Mouse (Mus musculus) forebrain, embryonic 12.5 days (tissue): ENCODE results near the gene Xntrpc. TPM values are rescaled to one million over a fixed set of nuclear protein-coding genes. Genes with fewer than 3 reads are reported as not detected.
A peak's percentile ranks its signal among the peaks of the same experiment; 100 is the strongest.
"Not testable (repeated sequence)": the region's sequence is repeated elsewhere in the genome, so short reads cannot be mapped to it uniquely, and the experiment has no call there.

Experiments used
- ATAC-seq: fragments of 200-750 bp; cut with Nextera tagmentation; 2 replicates; pipeline ENCODE4 v1.8.0; 2017; ENCODE audit warnings: moderate TSS enrichment; ENCODE audit not compliant: low FRiP score
- H3K27ac ChIP-seq: fragments of 300-500 bp; sonication (generic); 2 replicates; pipeline ENCODE4 v1.5.1; 2016; ENCODE audit warnings: mild to moderate bottlenecking
- H3K27me3 ChIP-seq: fragments of 300-500 bp; sonication (generic); 2 replicates; pipeline ENCODE4 v1.6.1; 2016; ENCODE audit warnings: mild to moderate bottlenecking
- H3K36me3 ChIP-seq: fragments of 300-500 bp; sonication (generic); replicated peaks from 2 replicates; pipeline ENCODE4 v1.6.1; 2016; ENCODE audit warnings: mild to moderate bottlenecking
- H3K4me1 ChIP-seq: fragments of 300-500 bp; sonication (generic); 2 replicates; pipeline ENCODE4 v1.6.1; 2016
- H3K4me2 ChIP-seq: fragments of 300-500 bp; sonication (generic); 2 replicates; pipeline ENCODE4 v1.6.1; 2016; ENCODE audit warnings: mild to moderate bottlenecking, moderate library complexity
- H3K4me3 ChIP-seq: fragments of 300-500 bp; sonication (generic); replicated peaks from 2 replicates; pipeline ENCODE4 v1.5.1; 2016; ENCODE audit warnings: mild to moderate bottlenecking
- H3K9ac ChIP-seq: fragments of 300-500 bp; sonication (generic); 2 replicates; pipeline ENCODE4 v1.6.1; 2016; ENCODE audit warnings: mild to moderate bottlenecking
- H3K9me3 ChIP-seq: fragments of 300-500 bp; sonication (generic); 2 replicates; pipeline ENCODE4 v1.6.1; 2016
- WGBS: fragments of 180-500 bp; shearing (Covaris S2); methylation state at CpG from one replicate; pipeline ENCODE4 v1.1.7; 2016; 5-methylcytosine and 5-hydroxymethylcytosine counted together
- polyA plus RNA-seq: library from polyadenylated mRNA; unstranded; fragments of >200 nt; fragmentation: Nextera tagmentation; extraction: Ambion mirVana; gene quantifications from 2 replicates; pipeline ENCODE4 v1.2.1, GENCODE M21; 2016

Gene Xntrpc
- polyA plus RNA-seq, 1 experiment from 2014 or later, result 2.9 TPM

DNA sequence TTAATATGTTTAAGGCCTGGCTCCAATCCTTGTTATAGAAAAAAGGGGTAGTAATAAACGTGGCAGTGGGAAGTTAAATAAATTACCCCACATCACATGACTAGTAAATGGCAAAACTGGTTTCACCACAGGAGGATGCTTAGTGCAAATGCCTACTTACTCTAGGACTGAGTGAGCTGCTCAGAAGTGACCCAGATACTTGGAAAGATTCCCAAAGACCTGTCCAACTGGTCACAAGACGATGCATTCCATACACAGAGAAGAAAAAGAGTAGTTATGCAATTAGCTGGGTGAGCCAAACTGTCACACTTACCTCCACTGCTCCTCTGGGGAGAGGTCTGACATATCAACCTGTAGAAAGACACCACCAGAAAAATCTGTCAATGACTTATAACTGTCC lies 23.2 kb upstream of the Xntrpc start:
- Histone ChIP-seq H3K27ac (no peak overlapping the region), H3K27me3 (no peaks in the 10 kb centered on the region), H3K9me3 (no peaks in the 10 kb centered on the region), H3K36me3 (peaks cover 45% of the 10 kb centered on the region), H3K4me1 (no peaks in the 10 kb centered on the region), H3K4me2 (no peak overlapping the region), H3K4me3 (no peak overlapping the region), H3K9ac (no peak overlapping the region)
- ATAC-seq, result no peak
- WGBS, result 92% methylated on average over 2 of the region's 2 CpGs

DNA sequence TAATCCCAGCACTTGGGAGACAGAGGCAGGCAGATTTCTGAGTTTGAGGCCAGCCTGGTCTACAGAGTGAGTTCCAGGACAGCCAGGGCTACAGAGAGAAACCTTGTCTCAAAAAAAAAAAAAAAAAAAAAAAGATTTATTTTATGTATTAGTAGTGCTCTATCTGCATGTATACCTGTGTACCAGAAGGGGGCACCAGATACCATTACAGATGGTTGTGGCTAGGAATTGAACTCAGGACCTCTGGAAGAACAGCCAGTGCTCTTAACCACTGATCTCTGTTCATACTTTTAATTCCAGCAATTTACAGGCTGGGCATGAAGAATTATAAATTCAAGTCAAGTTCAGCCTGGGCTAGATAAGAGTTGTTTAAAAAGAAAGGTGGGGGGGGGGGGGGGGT lies 17.0 kb upstream of the Xntrpc start:
- H3K27me3 ChIP-seq, H3K9me3 ChIP-seq, H3K4me1 ChIP-seq, H3K9ac ChIP-seq, H3K4me2 ChIP-seq, ATAC-seq, H3K4me3 ChIP-seq, H3K27ac ChIP-seq: not testable (repeated sequence)
- H3K36me3 ChIP-seq, result peaks cover 19% of the 10 kb centered on the region

DNA sequence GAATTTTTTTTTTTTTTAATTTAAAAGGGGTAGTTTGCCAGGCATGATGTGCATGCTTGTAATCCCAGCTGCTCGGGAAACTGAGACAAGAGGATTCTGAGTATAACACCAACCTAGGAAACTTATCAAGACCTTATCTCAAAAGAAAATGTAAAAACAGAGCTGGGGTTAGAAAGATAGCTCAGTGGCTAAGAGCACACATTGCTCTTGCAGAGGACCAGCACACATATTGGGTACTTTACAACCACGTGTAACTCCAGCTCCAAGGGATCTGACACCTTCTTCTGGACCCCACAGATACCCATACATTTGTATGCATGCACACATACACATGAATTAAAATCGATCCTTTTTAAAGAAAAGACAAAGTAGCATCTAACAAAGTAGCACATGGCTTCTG lies 4.2 kb upstream of the Xntrpc start:
- H3K4me3 ChIP-seq, result no peak overlapping the region
- H3K4me2 ChIP-seq, result no peak overlapping the region
- H3K9me3 ChIP-seq, result no peaks in the 10 kb centered on the region
- H3K27ac ChIP-seq, result no peak overlapping the region
- no peaks in the 10 kb centered on the region for H3K27me3 ChIP-seq
- ATAC-seq, result no peak
- peaks cover 27% of the 10 kb centered on the region for H3K4me1 ChIP-seq
- no peak overlapping the region for H3K9ac ChIP-seq
- WGBS, result 92% methylated on average over 3 of the region's 3 CpGs
- H3K36me3 ChIP-seq, result peaks cover 25% of the 10 kb centered on the region

DNA sequence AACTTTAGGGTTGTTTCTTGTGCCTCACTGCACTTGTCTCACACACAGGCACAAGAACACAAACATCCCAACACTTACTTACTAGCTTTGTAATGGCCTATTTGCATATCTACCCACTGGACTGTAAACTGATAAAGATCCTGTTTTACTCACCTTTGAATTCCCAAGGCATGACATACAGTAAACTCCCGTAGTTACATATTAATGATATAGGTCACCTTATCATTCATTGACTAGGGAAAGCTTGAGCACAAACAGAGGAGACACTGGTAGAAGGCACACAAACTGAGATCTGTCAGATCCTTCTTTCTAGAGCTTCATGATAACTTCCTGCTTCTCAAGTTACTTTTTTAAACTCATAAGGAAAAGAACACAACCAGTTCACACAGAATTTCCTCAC lies 3.3 kb upstream of the Xntrpc start:
- WGBS, result 78% methylated on average over 1 of the region's 1 CpGs
- H3K9me3 ChIP-seq, result no peaks in the 10 kb centered on the region
- no peak overlapping the region for H3K4me2 ChIP-seq
- no peak for ATAC-seq
- no peaks in the 10 kb centered on the region for H3K27me3 ChIP-seq
- peaks cover 19% of the 10 kb centered on the region for H3K36me3 ChIP-seq
- H3K27ac ChIP-seq, result no peak overlapping the region
- no peak overlapping the region for H3K9ac ChIP-seq
- peaks cover 30% of the 10 kb centered on the region for H3K4me1 ChIP-seq
- H3K4me3 ChIP-seq, result no peak overlapping the region

DNA sequence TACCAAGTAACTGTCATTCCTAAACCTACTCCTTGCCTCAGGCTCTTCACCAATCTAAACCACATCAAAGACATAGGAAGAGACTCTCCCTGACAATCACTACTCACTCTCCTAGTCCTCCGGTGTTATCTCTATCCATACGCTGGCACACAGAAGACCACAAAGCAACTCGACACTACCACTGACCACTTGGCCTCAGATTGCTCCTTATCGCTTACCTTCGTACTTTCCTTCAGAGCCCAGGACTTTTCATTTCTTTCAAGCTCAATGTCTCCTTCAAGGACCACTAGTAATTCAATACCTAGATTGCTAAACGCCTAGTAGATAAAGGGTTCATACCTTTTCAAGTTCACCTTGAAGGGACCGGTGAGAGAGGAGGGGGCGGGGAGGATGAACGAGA lies 1.6 kb upstream of the Xntrpc start:
- Histone ChIP-seq H3K27me3 (no peaks in the 10 kb centered on the region), H3K4me3 (peak overlapping the region; percentile 74), H3K9ac (peak overlapping the region; percentile 80; the same call in 1 of the 2 replicates), H3K27ac (no peak overlapping the region), H3K36me3 (peaks cover 12% of the 10 kb centered on the region; the same call in 1 of the 2 replicates), H3K4me2 (peak overlapping the region; percentile 72), H3K9me3 (no peaks in the 10 kb centered on the region), H3K4me1 (peaks cover 30% of the 10 kb centered on the region)
- 88% methylated on average over 9 of the region's 9 CpGs for WGBS
- no peak for ATAC-seq

DNA sequence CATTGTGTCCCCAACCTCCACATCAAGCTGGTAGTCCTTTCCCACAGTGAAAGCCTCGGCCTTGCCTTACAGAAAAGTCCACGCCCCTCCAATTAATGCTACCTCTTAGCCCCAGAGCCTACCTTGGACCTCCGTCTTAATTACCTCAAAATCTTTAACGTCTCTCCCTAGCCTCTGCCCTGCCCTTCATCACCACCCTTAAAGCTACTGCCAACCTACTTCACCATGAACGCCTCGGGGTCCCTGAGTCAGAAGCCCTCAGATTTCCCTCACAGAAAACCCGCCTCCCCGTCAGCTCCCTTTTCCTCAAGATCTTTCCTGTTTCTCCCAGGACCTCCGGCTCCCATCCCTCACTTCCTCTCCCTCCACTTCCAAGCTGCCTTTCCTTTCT lies 863 bp upstream of the Xntrpc start:
- under 1% methylated on average over 9 of the region's 9 CpGs for WGBS
- no peaks in the 10 kb centered on the region for H3K27me3 ChIP-seq
- H3K4me3 ChIP-seq, result peak overlapping the region; percentile 74
- H3K9me3 ChIP-seq, result no peaks in the 10 kb centered on the region
- H3K36me3 ChIP-seq, result 0 out of 2 replicates have a peak, but pooled peaks cover 5% of the 10 kb centered on the region
- H3K4me2 ChIP-seq, result peak overlapping the region; percentile 72
- H3K9ac ChIP-seq, result peak overlapping the region; percentile 80
- peaks cover 30% of the 10 kb centered on the region for H3K4me1 ChIP-seq
- peak; percentile 54 for ATAC-seq
- H3K27ac ChIP-seq, result peak overlapping the region; percentile 74

DNA sequence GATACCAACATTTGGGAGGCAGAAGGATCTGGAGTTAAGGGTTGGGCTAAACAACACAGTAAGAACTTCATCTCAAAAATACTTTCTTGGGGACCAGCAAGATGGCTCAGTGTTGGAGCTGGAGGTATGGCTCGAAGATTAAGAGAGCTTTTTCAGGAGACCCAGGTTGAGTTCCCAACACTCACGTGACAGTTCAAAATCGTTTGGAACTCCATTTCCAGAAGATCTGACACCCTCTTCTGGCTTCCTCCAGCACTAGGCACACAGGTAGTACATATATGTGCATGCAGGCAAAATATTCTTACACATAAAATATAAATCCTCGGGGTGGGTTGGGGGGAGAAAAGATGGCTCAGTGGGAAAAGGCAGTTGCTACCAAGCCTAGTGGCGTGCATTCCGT lies 850 bp downstream of the Xntrpc start:
- peak overlapping the region; percentile 72 for H3K4me2 ChIP-seq
- H3K4me3 ChIP-seq, result peak overlapping the region; percentile 74
- peaks cover 7% of the 10 kb centered on the region; the same call in 1 of the 2 replicates for H3K36me3 ChIP-seq
- peaks cover 30% of the 10 kb centered on the region for H3K4me1 ChIP-seq
- no peaks in the 10 kb centered on the region for H3K27me3 ChIP-seq
- ATAC-seq, result no peak
- peak overlapping the region; percentile 80 for H3K9ac ChIP-seq
- H3K27ac ChIP-seq, result no peak overlapping the region
- WGBS, result 87% methylated on average over 6 of the region's 6 CpGs
- H3K9me3 ChIP-seq, result no peaks in the 10 kb centered on the region

DNA sequence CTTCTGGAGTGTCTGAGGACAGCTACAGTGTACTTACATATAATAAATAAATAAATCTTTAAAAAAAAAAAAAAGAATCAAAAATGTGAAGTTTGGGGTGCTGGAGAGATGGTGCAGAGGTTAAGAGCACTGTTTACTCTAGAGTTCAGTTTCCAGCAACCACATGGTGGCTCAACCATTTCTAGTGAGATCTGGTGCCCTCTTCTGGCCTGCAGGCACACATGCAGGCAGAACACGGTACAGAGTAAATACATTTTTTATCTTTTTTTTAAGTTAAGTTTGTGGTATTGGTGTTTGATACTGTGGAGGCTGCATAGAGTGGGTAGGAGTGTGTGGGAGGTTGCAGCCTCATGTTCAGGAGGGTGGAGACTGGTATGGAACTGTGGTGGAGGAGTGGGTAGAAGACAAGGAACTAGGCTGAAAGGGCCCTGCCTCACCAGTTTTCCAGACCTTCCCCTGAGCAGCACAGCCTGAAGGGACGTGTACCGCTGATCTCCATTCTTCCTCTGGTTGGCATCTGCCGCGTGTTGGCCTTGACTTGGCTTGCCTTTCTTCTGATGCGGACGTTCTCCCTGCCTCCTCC lies 11.3 kb downstream of the Xntrpc start:
- H3K4me3 ChIP-seq, result no peak overlapping the region
- H3K9me3 ChIP-seq, result no peaks in the 10 kb centered on the region
- H3K36me3 ChIP-seq, result peaks cover 85% of the 10 kb centered on the region
- no peaks in the 10 kb centered on the region for H3K4me1 ChIP-seq
- no peak overlapping the region for H3K27ac ChIP-seq
- no peak overlapping the region for H3K4me2 ChIP-seq
- no peak overlapping the region for H3K9ac ChIP-seq
- 85% methylated on average over 7 of the region's 7 CpGs for WGBS
- no peaks in the 10 kb centered on the region for H3K27me3 ChIP-seq
- ATAC-seq, result no peak

DNA sequence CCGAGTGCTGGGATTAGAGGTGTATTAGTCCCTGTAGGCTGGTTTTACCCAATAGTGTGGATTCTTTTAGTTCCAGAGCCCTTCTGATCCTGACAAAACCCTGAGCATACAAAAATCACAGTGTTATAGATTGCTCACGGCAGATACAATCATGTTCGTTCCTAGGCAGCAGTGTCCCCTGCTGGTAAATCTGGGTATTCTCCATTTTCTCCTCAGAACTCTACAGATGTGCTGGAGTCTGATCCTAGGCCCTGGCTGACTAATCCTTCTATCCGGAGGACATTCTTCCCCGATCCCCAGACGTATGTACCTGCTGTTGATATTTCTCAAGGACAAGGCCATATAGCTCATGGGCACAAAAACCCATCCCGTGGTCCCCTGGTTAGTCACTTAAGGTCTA lies 13.0 kb downstream of the Xntrpc start:
- WGBS, result 74% methylated on average over 7 of the region's 7 CpGs
- ATAC-seq, result no peak
- peaks cover 85% of the 10 kb centered on the region for H3K36me3 ChIP-seq

DNA sequence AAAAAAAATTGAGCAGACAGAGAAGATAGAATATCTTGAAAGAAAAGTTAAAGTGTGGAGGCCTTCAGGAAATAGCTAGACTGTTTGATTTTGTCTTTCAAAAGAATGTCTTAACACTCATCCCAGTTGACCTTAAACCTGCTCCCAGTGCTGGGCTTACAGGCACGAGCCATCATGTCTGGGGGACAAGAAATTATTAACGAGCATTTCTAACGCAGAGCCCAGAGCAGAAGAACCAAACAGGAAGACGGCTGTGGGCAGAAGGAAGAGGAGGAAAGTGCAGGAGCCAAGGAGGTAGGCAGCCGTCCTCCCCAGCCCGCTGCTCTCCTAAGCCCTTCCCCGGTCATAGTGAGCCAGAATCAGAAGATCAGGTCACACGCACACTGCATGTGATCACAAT lies 14.8 kb downstream of the Xntrpc start:
- no peak overlapping the region for H3K9ac ChIP-seq
- H3K9me3 ChIP-seq, result no peaks in the 10 kb centered on the region
- no peaks in the 10 kb centered on the region for H3K27me3 ChIP-seq
- no peak overlapping the region for H3K4me3 ChIP-seq
- H3K36me3 ChIP-seq, result peaks cover 88% of the 10 kb centered on the region
- no peak overlapping the region for H3K27ac ChIP-seq
- H3K4me2 ChIP-seq, result no peak overlapping the region
- 97% methylated on average over 8 of the region's 8 CpGs for WGBS
- H3K4me1 ChIP-seq, result no peaks in the 10 kb centered on the region
- ATAC-seq, result no peak

More for the DNA sequence above, 13.0 kb downstream of the Xntrpc start:
- H3K27ac ChIP-seq, result no peak overlapping the region
- no peak overlapping the region for H3K9ac ChIP-seq
- H3K4me3 ChIP-seq, result no peak overlapping the region
- no peaks in the 10 kb centered on the region for H3K4me1 ChIP-seq
- no peaks in the 10 kb centered on the region for H3K27me3 ChIP-seq
- H3K9me3 ChIP-seq, result no peaks in the 10 kb centered on the region
- no peak overlapping the region for H3K4me2 ChIP-seq

DNA sequence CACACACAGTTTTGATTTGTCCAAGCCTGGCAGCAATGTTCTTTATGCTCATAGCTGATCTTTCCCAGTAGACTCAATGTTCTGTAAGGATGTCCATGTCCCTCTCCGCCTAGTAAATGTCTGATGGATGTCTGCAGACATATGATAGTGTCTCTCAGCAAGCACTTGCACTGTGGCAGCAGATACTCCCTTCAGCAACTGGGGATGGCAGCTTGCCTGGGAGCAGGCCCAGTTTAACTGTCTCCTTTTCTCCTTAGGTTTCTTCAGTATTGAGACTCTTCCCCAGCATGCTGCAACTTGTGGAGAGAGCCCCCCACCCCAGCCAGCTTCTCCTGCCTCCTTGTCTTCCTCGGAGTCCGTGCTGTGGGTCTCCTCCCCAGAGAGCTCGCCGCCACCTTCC lies 16.3 kb downstream of the Xntrpc start:
- Histone ChIP-seq H3K9me3 (no peaks in the 10 kb centered on the region), H3K9ac (no peak overlapping the region), H3K4me2 (no peak overlapping the region), H3K27ac (no peak overlapping the region), H3K4me1 (no peaks in the 10 kb centered on the region), H3K27me3 (no peaks in the 10 kb centered on the region), H3K4me3 (no peak overlapping the region), H3K36me3 (peaks cover 79% of the 10 kb centered on the region)
- WGBS, result 95% methylated on average over 5 of the region's 5 CpGs
- ATAC-seq, result no peak

DNA sequence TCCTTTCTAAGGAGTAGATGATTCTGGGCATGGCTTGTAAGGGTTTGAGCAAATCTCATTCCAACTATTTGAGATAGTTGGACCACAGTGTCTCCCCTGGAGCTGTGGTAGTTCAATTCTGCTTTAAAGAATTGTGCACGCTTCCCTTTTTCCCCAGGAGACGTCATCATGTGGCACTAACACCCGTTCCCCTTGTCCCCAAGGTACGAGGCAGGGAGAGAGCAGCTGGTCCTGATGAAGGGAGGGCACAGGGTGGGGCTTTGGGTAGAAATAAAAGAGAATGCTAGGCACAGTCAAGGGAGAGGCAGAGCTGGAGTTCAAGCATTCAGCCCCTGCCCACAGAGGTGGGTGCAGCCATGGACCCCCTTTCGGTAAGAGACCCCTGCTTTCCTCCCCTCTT lies 17.3 kb downstream of the Xntrpc start, which contains the start of gene Trpc2:
TSS of gene Trpc2 (plus strand) at position 301 of the 400 bp plus-strand sequence.
- 86% methylated on average over 5 of the region's 5 CpGs for WGBS
- no peak for ATAC-seq
- H3K4me1 ChIP-seq, result no peaks in the 10 kb centered on the region
- H3K27me3 ChIP-seq, result no peaks in the 10 kb centered on the region
- no peak within 1 kb of the TSS for H3K9ac ChIP-seq
- no peak within 1 kb of the TSS for H3K4me2 ChIP-seq
- no peak within 1 kb of the TSS for H3K27ac ChIP-seq
- H3K36me3 ChIP-seq, result peaks cover 68% of the 10 kb centered on the region
- H3K4me3 ChIP-seq, result no peak within 1 kb of the TSS
- H3K9me3 ChIP-seq, result no peaks in the 10 kb centered on the region

DNA sequence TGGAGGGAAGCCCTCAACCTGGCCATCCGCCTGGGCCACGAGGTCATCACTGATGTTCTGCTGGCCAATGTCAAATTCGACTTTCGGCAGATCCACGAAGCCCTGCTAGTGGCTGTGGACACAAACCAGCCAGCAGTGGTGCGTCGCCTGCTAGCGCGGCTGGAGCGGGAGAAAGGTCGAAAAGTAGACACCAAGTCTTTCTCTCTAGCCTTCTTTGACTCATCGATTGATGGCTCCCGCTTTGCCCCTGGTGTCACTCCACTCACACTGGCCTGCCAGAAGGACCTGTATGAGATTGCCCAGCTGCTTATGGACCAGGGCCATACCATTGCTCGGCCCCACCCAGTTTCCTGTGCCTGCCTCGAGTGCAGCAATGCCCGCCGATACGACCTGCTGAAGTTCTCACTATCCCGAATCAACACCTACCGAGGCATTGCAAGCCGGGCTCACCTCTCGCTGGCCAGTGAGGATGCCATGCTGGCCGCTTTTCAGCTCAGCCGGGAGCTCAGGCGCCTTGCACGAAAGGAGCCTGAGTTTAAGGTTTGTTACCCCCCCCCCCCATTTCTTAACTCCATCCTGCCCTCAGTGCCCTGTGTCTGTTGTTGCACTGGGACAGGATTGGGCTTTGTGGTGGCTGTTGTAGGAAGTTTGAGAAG lies 18.7 kb downstream of the Xntrpc start:
- ATAC-seq, result no peak
- no peak overlapping the region for H3K27ac ChIP-seq
- no peak overlapping the region for H3K4me2 ChIP-seq
- H3K4me3 ChIP-seq, result no peak overlapping the region
- WGBS, result 96% methylated on average over 26 of the region's 26 CpGs
- peaks cover 69% of the 10 kb centered on the region for H3K36me3 ChIP-seq
- no peaks in the 10 kb centered on the region for H3K27me3 ChIP-seq
- H3K9me3 ChIP-seq, result no peaks in the 10 kb centered on the region
- no peaks in the 10 kb centered on the region for H3K4me1 ChIP-seq
- H3K9ac ChIP-seq, result no peak overlapping the region
